Mouse (Mus musculus) CH12.LX (cell line): ENCODE measurements around the gene Tob1. TPM values are rescaled to one million over a fixed set of nuclear protein-coding genes. Genes with fewer than 3 reads are reported as not detected.

Experiments
- DNase-seq: peaks from one replicate; pipeline ENCODE4 v3.0.0-alpha.2; 2013; ENCODE audit errors: extremely low read depth
- H3K27ac ChIP-seq: 2 replicates; pipeline ENCODE4 v1.5.1; 2012; ENCODE audit warnings: low read depth, mild to moderate bottlenecking, control low read depth, moderate library complexity; ENCODE audit not compliant: insufficient read depth
- H3K27me3 ChIP-seq: replicated peaks from 2 replicates; pipeline ENCODE3; 2012; ENCODE audit warnings: inconsistent platforms
- H3K36me3 ChIP-seq, 2 experiments: replicated peaks in 1 of 2; 2 replicates each; pipeline versions ENCODE3 to v1.6.1; 2012; ENCODE audit warnings: inconsistent platforms in 1 of 2, low read length in 1 of 2, mild to moderate bottlenecking in 1 of 2, mixed read lengths in 1 of 2, moderate library complexity in 1 of 2; ENCODE audit not compliant: control insufficient read depth in 1 of 2, insufficient read depth in 1 of 2
- H3K4me1 ChIP-seq, 2 experiments: 2 replicates each; pipeline ENCODE4 v1.6.1; 2012; ENCODE audit warnings: inconsistent platforms in 1 of 2, moderate library complexity in 1 of 2; ENCODE audit not compliant: insufficient read depth in 2 of 2, control insufficient read depth in 1 of 2
- H3K4me2 ChIP-seq: 2 replicates; pipeline ENCODE4 v1.6.1; 2012; ENCODE audit warnings: low read depth, mild to moderate bottlenecking, control low read depth; ENCODE audit not compliant: poor library complexity, insufficient read depth, severe bottlenecking
- H3K4me3 ChIP-seq, 3 experiments: fragments of 150-350 bp in 1 of 3; sonication (generic) in 1 of 3; replicated peaks in 1 of 3; 2 replicates each; pipeline versions ENCODE3 to v1.5.1; 2011 to 2012; ENCODE audit warnings: low read depth in 2 of 3, low read length in 2 of 3, mild to moderate bottlenecking in 2 of 3, moderate library complexity in 2 of 3, control low read depth in 1 of 3, improper control_type of control experiment in 1 of 3, inconsistent platforms in 1 of 3, mixed read lengths in 1 of 3; ENCODE audit not compliant: poor library complexity in 1 of 3
- H3K79me2 ChIP-seq: replicated peaks from 2 replicates; pipeline ENCODE4 v1.6.1; 2012; ENCODE audit warnings: mild to moderate bottlenecking, moderate library complexity; ENCODE audit not compliant: control insufficient read depth, poor library complexity, insufficient read depth, severe bottlenecking; ENCODE audit errors: extremely low read depth
- H3K9ac ChIP-seq: 2 replicates; pipeline ENCODE4 v1.6.1; 2012; ENCODE audit warnings: low read depth, mild to moderate bottlenecking, control low read depth, moderate library complexity; ENCODE audit not compliant: insufficient read depth
- H3K9me3 ChIP-seq: replicated peaks from 2 replicates; pipeline ENCODE3; 2012; ENCODE audit warnings: low read length, inconsistent platforms, mixed read lengths
- BHLHE40 ChIP-seq: IDR thresholded peaks from 2 replicates; pipeline ENCODE4 v1.6.1; 2011; ENCODE audit warnings: mild to moderate bottlenecking, low read depth, low read length, improper control_type of control experiment
- CHD1 ChIP-seq: IDR thresholded peaks from 2 replicates; pipeline ENCODE4 v1.6.1; 2012; ENCODE audit warnings: low read depth, low read length, improper control_type of control experiment, inconsistent platforms
- CHD2 ChIP-seq: IDR thresholded peaks from 2 replicates; pipeline ENCODE4 v1.6.1; 2011; ENCODE audit warnings: low read length, improper control_type of control experiment
- CTCF ChIP-seq, 2 experiments: IDR thresholded peaks in 1 of 2; conservative IDR thresholded peaks in 1 of 2; 2 replicates each; pipeline ENCODE4 v1.5.1; 2011 to 2012; ENCODE audit warnings: low read depth in 2 of 2, low read length in 2 of 2, improper control_type of control experiment in 1 of 2, inconsistent platforms in 1 of 2, mild to moderate bottlenecking in 1 of 2, moderate library complexity in 1 of 2
- E2F4 ChIP-seq: IDR thresholded peaks from 2 replicates; pipeline ENCODE4 v1.6.1; 2011; ENCODE audit warnings: low read depth, low read length, improper control_type of control experiment; ENCODE audit not compliant: insufficient replicate concordance
- ELF1 ChIP-seq: IDR thresholded peaks from 2 replicates; pipeline ENCODE4 v1.6.1; 2014; ENCODE audit warnings: low read depth, mild to moderate bottlenecking, inconsistent platforms, low read length, improper control_type of control experiment
- EP300 ChIP-seq: IDR thresholded peaks from 2 replicates; pipeline ENCODE4 v1.6.1; 2011; ENCODE audit warnings: low read length, improper control_type of control experiment
- ETS1 ChIP-seq: conservative IDR thresholded peaks from 2 replicates; pipeline ENCODE4 v1.6.1; 2012; ENCODE audit warnings: low read depth, mild to moderate bottlenecking, inconsistent platforms, low read length, improper control_type of control experiment, moderate library complexity
- GABPA ChIP-seq: IDR thresholded peaks from 2 replicates; pipeline ENCODE4 v1.6.1; 2012; ENCODE audit warnings: low read depth, low read length, improper control_type of control experiment, inconsistent platforms; ENCODE audit not compliant: insufficient replicate concordance
- HCFC1 ChIP-seq: IDR thresholded peaks from 2 replicates; pipeline ENCODE4 v1.6.1; 2012; ENCODE audit warnings: low read depth, mild to moderate bottlenecking, inconsistent platforms, low read length, improper control_type of control experiment
- IRF4 ChIP-seq: IDR thresholded peaks from 2 replicates; pipeline ENCODE4 v1.6.1; 2014; ENCODE audit warnings: low read depth, mild to moderate bottlenecking, inconsistent platforms, low read length, improper control_type of control experiment
- JUN ChIP-seq: IDR thresholded peaks from 2 replicates; pipeline ENCODE4 v1.6.1; 2011; ENCODE audit warnings: low read depth, mild to moderate bottlenecking, low read length, improper control_type of control experiment, moderate library complexity; ENCODE audit not compliant: insufficient read depth
- JUND ChIP-seq: conservative IDR thresholded peaks from 2 replicates; pipeline ENCODE4 v1.6.1; 2011; ENCODE audit warnings: low read depth, low read length, improper control_type of control experiment
- KAT2A ChIP-seq: IDR thresholded peaks from 2 replicates; pipeline ENCODE4 v1.6.1; 2012; ENCODE audit warnings: low read length, improper control_type of control experiment, inconsistent platforms; ENCODE audit not compliant: insufficient replicate concordance
- MAFK ChIP-seq: IDR thresholded peaks from 2 replicates; pipeline ENCODE4 v1.6.1; 2011; ENCODE audit warnings: low read length, improper control_type of control experiment; ENCODE audit not compliant: insufficient replicate concordance
- MAX ChIP-seq: IDR thresholded peaks from 2 replicates; pipeline ENCODE4 v1.6.1; 2011; ENCODE audit warnings: low read length, improper control_type of control experiment
- MAZ ChIP-seq: IDR thresholded peaks from 2 replicates; pipeline ENCODE4 v1.6.1; 2012; ENCODE audit warnings: low read depth, mild to moderate bottlenecking, inconsistent platforms, low read length, improper control_type of control experiment, moderate library complexity
- MEF2A ChIP-seq: IDR thresholded peaks from 2 replicates; pipeline ENCODE4 v1.6.1; 2014; ENCODE audit warnings: low read depth, mild to moderate bottlenecking, inconsistent platforms, low read length, improper control_type of control experiment, borderline replicate concordance
- MXI1 ChIP-seq: IDR thresholded peaks from 2 replicates; pipeline ENCODE4 v1.6.1; 2011; ENCODE audit warnings: mild to moderate bottlenecking, low read depth, low read length, improper control_type of control experiment
- MYC ChIP-seq: IDR thresholded peaks from 2 replicates; pipeline ENCODE4 v1.6.1; 2011; ENCODE audit warnings: low read depth, mild to moderate bottlenecking, improper control_type of control experiment, low read length
- NELFE ChIP-seq: IDR thresholded peaks from 2 replicates; pipeline ENCODE4 v1.6.1; 2011; ENCODE audit warnings: low read depth, low read length, improper control_type of control experiment
- NRF1 ChIP-seq: IDR thresholded peaks from 2 replicates; pipeline ENCODE4 v1.6.1; 2014; ENCODE audit warnings: low read depth, mild to moderate bottlenecking, inconsistent platforms, low read length, improper control_type of control experiment, moderate library complexity
- PAX5 ChIP-seq: IDR thresholded peaks from 2 replicates; pipeline ENCODE4 v1.6.1; 2012; ENCODE audit warnings: low read length, inconsistent platforms, mixed read lengths
- POLR2A ChIP-seq: IDR thresholded peaks from 2 replicates; pipeline ENCODE4 v1.6.1; 2011; ENCODE audit warnings: low read depth, mild to moderate bottlenecking, improper control_type of control experiment, low read length
- POLR2AphosphoS2 ChIP-seq: IDR thresholded peaks from 2 replicates; pipeline ENCODE4 v1.6.1; 2011; ENCODE audit warnings: low read depth, low read length, improper control_type of control experiment
- RAD21 ChIP-seq: IDR thresholded peaks from 2 replicates; pipeline ENCODE4 v1.6.1; 2011; ENCODE audit warnings: low read depth, mild to moderate bottlenecking, low read length, improper control_type of control experiment, moderate library complexity
- RCOR1 ChIP-seq: conservative IDR thresholded peaks from 2 replicates; pipeline ENCODE4 v1.6.1; 2012; ENCODE audit warnings: low read depth, mild to moderate bottlenecking, inconsistent platforms, low read length, improper control_type of control experiment
- SIN3A ChIP-seq: IDR thresholded peaks from 2 replicates; pipeline ENCODE4 v1.6.1; 2012; ENCODE audit warnings: low read length, improper control_type of control experiment, inconsistent platforms
- SMC3 ChIP-seq: IDR thresholded peaks from 2 replicates; pipeline ENCODE4 v1.6.1; 2011; ENCODE audit warnings: low read depth, low read length, improper control_type of control experiment
- TBP ChIP-seq: conservative IDR thresholded peaks from 2 replicates; pipeline ENCODE4 v1.6.1; 2011; ENCODE audit warnings: low read depth, low read length, improper control_type of control experiment
- TCF12 ChIP-seq: IDR thresholded peaks from 2 replicates; pipeline ENCODE4 v1.6.1; 2014; ENCODE audit warnings: low read depth, mild to moderate bottlenecking, inconsistent platforms, low read length, improper control_type of control experiment
- UBTF ChIP-seq: IDR thresholded peaks from 2 replicates; pipeline ENCODE4 v1.6.1; 2012; ENCODE audit warnings: low read depth, mild to moderate bottlenecking, inconsistent platforms, low read length, improper control_type of control experiment, moderate library complexity
- USF1 ChIP-seq: IDR thresholded peaks from 2 replicates; pipeline ENCODE4 v1.6.1; 2014; ENCODE audit warnings: low read depth, mild to moderate bottlenecking, inconsistent platforms, low read length, improper control_type of control experiment
- USF2 ChIP-seq: conservative IDR thresholded peaks from 2 replicates; pipeline ENCODE4 v1.6.1; 2011; ENCODE audit warnings: low read depth, low read length, improper control_type of control experiment
- ZC3H11A ChIP-seq: IDR thresholded peaks from 2 replicates; pipeline ENCODE4 v1.6.1; 2012; ENCODE audit warnings: low read depth, mild to moderate bottlenecking, inconsistent platforms, low read length, improper control_type of control experiment
- ZKSCAN1 ChIP-seq: IDR thresholded peaks from 2 replicates; pipeline ENCODE4 v1.6.1; 2012; ENCODE audit warnings: low read depth, inconsistent platforms, low read length, improper control_type of control experiment, borderline replicate concordance
- ZMIZ1 ChIP-seq: IDR thresholded peaks from 2 replicates; pipeline ENCODE4 v1.6.1; 2012; ENCODE audit warnings: low read depth, mild to moderate bottlenecking, inconsistent platforms, low read length, improper control_type of control experiment
- ZNF384 ChIP-seq: IDR thresholded peaks from 2 replicates; pipeline ENCODE4 v1.6.1; 2012; ENCODE audit warnings: low read depth, low read length, improper control_type of control experiment, inconsistent platforms
- dilution Hi-C: fragments of 300-500 bp; cut with MboI; formaldehyde crosslinking; loops from 2 replicates; pipeline ENCODE4 v1.14.3; 2020; ENCODE audit warnings: low sequenced_read_pairs; ENCODE audit not compliant: extremely low pct_unique_long_range_greater_than_20kb, extremely low pct_ligation_motif_present
- in situ Hi-C: fragments of 300-500 bp; cut with MboI; formaldehyde crosslinking; loops from 3 replicates; pipeline ENCODE4 v1.14.3; 2019; ENCODE audit warnings: low sequenced_read_pairs, low pct_ligation_motif_present, low pct_unique_long_range_greater_than_20kb, mixed read lengths
- polyA plus RNA-seq: library from polyadenylated mRNA; unstranded; fragments of >175 nt; gene quantifications from 2 replicates; pipeline ENCODE4 v1.2.1, GENCODE M21; 2012; ENCODE audit warnings: low read depth; ENCODE audit not compliant: insufficient read length
- total RNA-seq, 2 experiments: library from RNA; depleted of rRNA; stranded (reverse); fragments of 300-350 nt in 1 of 2; fragments of >200 nt in 1 of 2; gene quantifications; 2 replicates each; pipeline ENCODE4 v1.2.3; 2012 to 2014

Tob1 gene
- total and polyA plus RNA-seq, 3 experiments: 9.0 to 14.3 (median 10.6) TPM

DNA sequence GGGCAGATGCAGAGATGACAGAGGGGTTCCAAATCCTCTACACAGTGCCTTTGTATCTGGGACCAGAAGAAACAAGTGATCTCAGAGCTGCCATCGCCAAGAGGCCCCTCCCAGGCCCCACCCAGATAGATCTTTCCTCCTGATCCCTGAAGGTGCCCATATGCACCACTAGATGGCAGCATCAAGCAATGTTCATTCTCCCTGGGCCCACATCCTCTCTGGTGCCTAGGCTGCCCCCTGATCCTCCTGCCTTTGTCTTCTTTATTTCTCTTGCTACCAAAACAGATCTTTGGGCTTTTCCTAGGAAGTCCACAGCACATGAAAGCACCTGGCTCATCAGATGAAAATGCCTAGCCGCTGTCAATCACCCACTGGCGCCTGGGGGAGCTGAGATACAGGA, 24.8 kb downstream of the Tob1 start:
- peaks cover 2% of the 10 kb centered on the region for H3K27me3 ChIP-seq
- no peak overlapping the region for H3K4me2 ChIP-seq
- H3K4me1 ChIP-seq: peaks cover 9 to 10% of the 10 kb centered on the region in 2 experiments; a peak in 3 of 4 replicates
- DNase-seq: peak; percentile 95
- H3K36me3 ChIP-seq: no peaks in the 10 kb centered on the region
- no peaks in the 10 kb centered on the region for H3K9me3 ChIP-seq
- TF ChIP-seq USF1 (no peak), ELF1 (peak; percentile 23; the same call in 1 of the 2 replicates), MAX (no peak), ZNF384 (no peak), KAT2A (no peak), CHD2 (no peak), CHD1 (no peak), E2F4 (no peak), RCOR1 (no peak), ZMIZ1 (no peak), MYC (0 out of 2 replicates have a peak, but pooled peaks have one; percentile 24), POLR2AphosphoS2 (no peak), ZKSCAN1 (no peak), NELFE (no peak), SIN3A (no peak), IRF4 (peak; percentile 59; the same call in 1 of the 2 replicates), SMC3 (peak; percentile 97), GABPA (no peak), TCF12 (peak; percentile 15; the same call in 1 of the 2 replicates), MXI1 (no peak), JUN (no peak), PAX5 (no peak), NRF1 (peak; percentile 70), TBP (no peak), ETS1 (no peak), POLR2A (no peak), MAZ (peak; percentile 96), JUND (no peak), MAFK (no peak), HCFC1 (no peak), UBTF (no peak), USF2 (no peak), EP300 (no peak), ZC3H11A (peak; percentile 91), BHLHE40 (no peak), MEF2A (peak; percentile 38; the same call in 1 of the 2 replicates), CTCF (conservative IDR thresholded peaks at IDR 0.05 in 1 of 2, IDR thresholded peaks at IDR 0.05 in 1 of 2; ENCODE audit: low read depth in 2 of 2, low read length in 2 of 2) (peak; percentile 68 to 99), RAD21 (peak; percentile 99)
- TF ChIP-seq, all 38 proteins: peak for 11
- Histone ChIP-seq H3K9ac (no peak overlapping the region), H3K27ac (no peak overlapping the region), H3K4me3 (no peak overlapping the region), H3K79me2 (no peaks in the 10 kb centered on the region)
- dilution Hi-C loops: no loop called here
- in situ Hi-C loops: loop anchor here (5.0 kb wide), 1 partner anchor 36 kb away; no protein-coding TSS in a partner anchor
